Mouse (Mus musculus): ENCODE results near the gene Cldn19. TPM values are rescaled to one million over a fixed set of nuclear protein-coding genes. Genes with fewer than 3 reads are reported as not detected.

Gene Cldn19
- polyA plus RNA-seq, 1 experiment from 2014 or later: 7.1 TPM

- ATAC-seq (peak; percentile 95), DNase-seq (ENCODE audit: low read depth, low spot score) (peak; percentile 90)
- H3K27me3 ChIP-seq: no peaks in the 10 kb centered on the region
- no peak for TF ChIP-seq CTCF (IDR thresholded peaks at IDR 0.05)
- in situ Hi-C loops (cut with MboI; ENCODE audit: low pct_unique_long_range_greater_than_20kb): loop anchor here (5.0 kb wide), 1 partner anchor 47 kb away; no protein-coding TSS in a partner anchor
- POLR2A ChIA-PET: no interaction called here
- CTCF ChIA-PET: interaction anchor here (1.4 kb wide), 1 partner anchor 10 kb away, joined by 3 read pairs; no protein-coding TSS in a partner anchor
Measured at GRCm38 (mm10) chr4:119294415-119295133, 39.4 kb downstream of the Cldn19 start, which contains the start of gene Ybx1. TSS of gene Ybx1 (minus strand) at chr4:119294604.

DNA sequence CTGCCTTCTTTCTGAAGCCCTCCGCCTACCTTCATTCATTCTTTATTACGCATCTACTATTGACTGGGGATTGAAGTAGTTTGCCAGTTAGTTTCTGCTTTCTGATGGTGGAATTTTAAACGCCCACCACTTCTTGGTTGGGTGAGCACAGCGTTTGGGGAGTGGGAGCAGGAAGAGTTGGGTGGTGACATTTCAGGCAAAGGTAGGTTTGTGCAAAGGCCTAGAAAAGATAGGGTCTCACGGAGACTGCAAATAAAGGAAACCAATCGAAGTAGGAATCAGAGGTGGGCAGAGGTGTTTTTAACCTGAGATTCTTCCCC is 39.9 kb downstream of the Cldn19 start:
- H3K27me3 ChIP-seq: no peaks in the 10 kb centered on the region
- CTCF ChIA-PET: interaction anchor here (1.4 kb wide), 1 partner anchor 10 kb away, joined by 3 read pairs; no protein-coding TSS in a partner anchor
- in situ Hi-C loops (cut with MboI; ENCODE audit: low pct_unique_long_range_greater_than_20kb): no loop called here
- POLR2A ChIA-PET: no interaction called here
- no peak for DNase-seq (ENCODE audit: low read depth, low spot score)
- ATAC-seq: no peak
- no peak for TF ChIP-seq CTCF (IDR thresholded peaks at IDR 0.05)

DNA sequence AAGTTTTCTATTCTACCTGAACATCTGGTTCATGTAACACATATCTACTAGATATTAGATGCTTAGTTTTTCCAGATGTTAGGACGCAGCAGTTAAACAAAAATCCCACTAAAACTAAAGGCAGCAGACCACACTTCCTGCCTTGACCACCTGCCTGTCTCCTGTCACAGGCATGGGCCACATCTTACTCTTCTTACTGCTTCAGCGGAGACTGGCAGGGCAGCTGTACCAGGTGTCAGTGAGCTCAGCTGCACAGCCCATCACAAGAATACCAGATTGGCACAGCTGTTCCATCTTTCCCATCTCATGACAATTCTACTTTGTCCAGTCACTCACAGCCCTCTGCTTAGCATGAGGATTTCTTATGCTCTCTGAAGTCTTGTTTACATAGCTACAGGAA is 42.1 kb downstream of the Cldn19 start:
- ChIA-PET POLR2A (no interaction called here), CTCF (interaction anchor here (0.9 kb wide), 1 partner anchor 41 kb away, joined by 3 read pairs; no protein-coding TSS in a partner anchor)
- in situ Hi-C loops (cut with MboI; ENCODE audit: low pct_unique_long_range_greater_than_20kb): no loop called here
- no peak for TF ChIP-seq CTCF (IDR thresholded peaks at IDR 0.05)
- ATAC-seq (no peak), DNase-seq (ENCODE audit: low read depth, low spot score) (no peak)
- no peaks in the 10 kb centered on the region for H3K27me3 ChIP-seq

DNA sequence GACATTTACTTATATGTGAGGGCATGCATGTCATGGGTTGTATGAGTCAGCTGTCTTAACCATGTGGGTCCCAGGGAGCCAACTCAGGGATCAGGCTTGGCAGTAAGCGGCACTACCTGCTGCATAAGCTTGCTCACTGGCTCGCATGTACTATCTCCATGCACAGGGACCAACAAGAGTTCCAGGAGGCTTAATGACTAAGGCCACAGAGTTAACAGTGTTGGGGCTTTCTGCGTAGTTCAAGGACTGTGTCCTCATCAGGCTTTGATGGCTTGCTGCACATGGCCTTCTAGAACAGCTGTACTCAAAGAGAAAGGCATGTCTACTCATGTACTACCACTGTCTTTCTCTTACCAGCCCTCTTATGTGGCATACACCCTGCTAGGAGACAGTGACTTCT is 45.5 kb downstream of the Cldn19 start:
- no peaks in the 10 kb centered on the region for H3K27me3 ChIP-seq
- TF ChIP-seq CTCF (IDR thresholded peaks at IDR 0.05): no peak
- ChIA-PET CTCF (interaction anchor here (0.8 kb wide), 1 partner anchor 48 kb away, joined by 3 read pairs; no protein-coding TSS in a partner anchor), POLR2A (no interaction called here)
- no peak for ATAC-seq
- in situ Hi-C loops (cut with MboI; ENCODE audit: low pct_unique_long_range_greater_than_20kb): no loop called here
- DNase-seq (ENCODE audit: low read depth, low spot score): no peak

DNA sequence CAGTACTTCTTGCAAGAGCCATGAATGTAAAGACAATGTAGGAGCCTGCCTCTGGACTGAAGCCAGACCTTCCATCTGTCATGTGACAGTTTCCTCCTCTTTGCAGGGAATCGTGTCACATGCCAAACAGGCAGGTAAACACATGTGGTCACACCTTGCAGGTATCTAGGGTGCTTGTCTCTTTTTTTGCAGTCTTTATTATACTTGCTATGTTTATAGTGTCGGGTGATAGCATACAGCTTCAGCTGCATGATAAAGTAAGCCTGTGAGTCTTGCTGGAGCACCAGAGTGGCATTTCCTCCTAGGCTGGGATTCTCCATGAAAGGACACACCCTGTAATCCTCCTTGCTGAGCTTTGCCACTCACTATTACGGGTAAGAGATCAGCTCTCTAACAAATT is 46.6 kb downstream of the Cldn19 start:
- ChIA-PET CTCF (interaction anchor here (0.8 kb wide), 1 partner anchor 49 kb away, joined by 3 read pairs; no protein-coding TSS in a partner anchor), POLR2A (interaction anchor here (0.6 kb wide), 1 partner anchor 1318 kb away, joined by 4 read pairs; no protein-coding TSS in a partner anchor)
- in situ Hi-C loops (cut with MboI; ENCODE audit: low pct_unique_long_range_greater_than_20kb): no loop called here
- no peak for DNase-seq (ENCODE audit: low read depth, low spot score)
- H3K27me3 ChIP-seq: no peaks in the 10 kb centered on the region
- TF ChIP-seq CTCF (IDR thresholded peaks at IDR 0.05): no peak
- ATAC-seq: no peak

GRCm38 (mm10) chr4:119303291-119303690 is 48.1 kb downstream of the Cldn19 start:
- CTCF ChIA-PET: no interaction called here
- in situ Hi-C loops (cut with MboI; ENCODE audit: low pct_unique_long_range_greater_than_20kb): no loop called here
- TF ChIP-seq CTCF (IDR thresholded peaks at IDR 0.05): no peak
- DNase-seq (ENCODE audit: low read depth, low spot score): no peak
- ATAC-seq: no peak
- no peaks in the 10 kb centered on the region for H3K27me3 ChIP-seq
- POLR2A ChIA-PET: no interaction called here

DNA sequence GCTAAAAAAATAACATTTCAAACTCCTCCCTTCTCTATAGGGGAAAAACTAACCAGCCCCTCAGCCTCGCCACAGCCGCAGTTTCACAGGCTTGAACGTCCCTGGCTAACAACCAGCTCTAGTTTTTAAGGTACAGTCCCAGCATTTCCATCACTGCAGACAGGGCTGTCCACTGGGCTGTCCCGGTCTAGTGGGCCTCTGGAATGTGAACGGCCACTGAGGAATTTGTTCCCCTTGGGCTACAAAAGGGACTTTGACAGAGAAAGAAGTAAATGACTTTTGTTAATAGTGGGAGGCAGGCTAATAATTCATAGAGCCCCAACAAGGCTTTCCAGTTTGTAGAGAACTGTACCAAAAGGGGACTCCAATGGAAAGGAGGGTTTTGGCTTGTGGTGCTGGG is 50.2 kb downstream of the Cldn19 start:
- ATAC-seq: peak; percentile 69
- no peak for TF ChIP-seq CTCF (IDR thresholded peaks at IDR 0.05)
- in situ Hi-C loops (cut with MboI; ENCODE audit: low pct_unique_long_range_greater_than_20kb): no loop called here
- CTCF ChIA-PET: interaction anchor here (1.0 to 1.5 kb wide), 4 partner anchors 8 to 60 kb away, joined by 3 to 5 read pairs (median 4); no protein-coding TSS in a partner anchor
- H3K27me3 ChIP-seq: no peaks in the 10 kb centered on the region
- DNase-seq (ENCODE audit: low read depth, low spot score): peak; percentile 58
- POLR2A ChIA-PET: no interaction called here

Other genes with a start within 250 kb of the Cldn19 start
- gene Slc2a1, start 146.7 kb upstream of the Cldn19 start, polyA plus RNA-seq (2021): 59.8 TPM
- gene Zfp691, start 81.2 kb upstream of the Cldn19 start, polyA plus RNA-seq (2021): 11.6 TPM
- gene Ermap, start 65.4 kb upstream of the Cldn19 start, polyA plus RNA-seq (2021): not detected
- gene Svbp, start 60.1 kb upstream of the Cldn19 start, polyA plus RNA-seq (2021): 33.6 TPM
- gene Tmem269, start 37.2 kb upstream of the Cldn19 start, polyA plus RNA-seq (2021): not detected
- gene AU022252, start 22.7 kb upstream of the Cldn19 start, polyA plus RNA-seq (2021): 12.3 TPM
- 45.3 TPM for gene P3h1, start 22.5 kb upstream of the Cldn19 start, polyA plus RNA-seq (2021)
- 590 TPM for gene Ybx1, start 39.2 kb downstream of the Cldn19 start, polyA plus RNA-seq (2021)
- gene Ppih, start 65.1 kb downstream of the Cldn19 start, polyA plus RNA-seq (2021): 10.5 TPM
- gene Ccdc30, start 160.1 kb downstream of the Cldn19 start, polyA plus RNA-seq (2021): 11.2 TPM
- gene Ppcs, start 167.0 kb downstream of the Cldn19 start, polyA plus RNA-seq (2021): 11.3 TPM
- 0.46 TPM for gene Zmynd12, start 167.4 kb downstream of the Cldn19 start, polyA plus RNA-seq (2021)
- 0.12 TPM for gene Rimkla, start 237.2 kb downstream of the Cldn19 start, polyA plus RNA-seq (2021)

Measured in Patski (cell line).